Mouse (Mus musculus): ENCODE measurements around the gene Mad2l2. TPM values are rescaled to one million over a fixed set of nuclear protein-coding genes. Genes with fewer than 3 reads are reported as not detected.

Gene Mad2l2
- polyA plus RNA-seq, 1 experiment from 2014 or later = 96.6 TPM

GRCm38 (mm10) chr4:148151267-148152168 lies 21.3 kb downstream of the Mad2l2 start, which contains the start of gene Fbxo6:
Fbxo6 (minus strand) TSS chr4:148152140.
- no peaks in the 10 kb centered on the region for H3K9me3 ChIP-seq (replicated peaks)
- peaks cover 66% of the 10 kb centered on the region for H3K36me3 ChIP-seq (ENCODE audit: poor library complexity, severe bottlenecking)
- 1% methylated on average over 60 of the region's 67 CpGs for WGBS

GRCm38 (mm10) chr4:148152547-148152946 lies 22.4 kb downstream of the Mad2l2 start:
- H3K4me1 ChIP-seq = peaks cover 5% of the 10 kb centered on the region
- peaks cover 65% of the 10 kb centered on the region for H3K36me3 ChIP-seq (ENCODE audit: poor library complexity, severe bottlenecking)
- WGBS = 80% methylated on average over 5 of the region's 5 CpGs
- H3K27ac ChIP-seq = peak overlapping the region; percentile 84; the same call in 1 of the 2 replicates
- H3K27me3 ChIP-seq = no peaks in the 10 kb centered on the region
- no peak for ATAC-seq
- 0 out of 2 replicates have a peak overlapping the region, but pooled peaks have one; percentile 84 for H3K9ac ChIP-seq
- no peak overlapping the region for H3K4me3 ChIP-seq
- no peak overlapping the region for H3K4me2 ChIP-seq
- no peaks in the 10 kb centered on the region for H3K9me3 ChIP-seq (replicated peaks)

More at GRCm38 (mm10) chr4:148151267-148152168, 21.3 kb downstream of the Mad2l2 start, which contains the start of gene Fbxo6:
- H3K9ac ChIP-seq = peak within 1 kb of the TSS; percentile 84
- H3K4me1 ChIP-seq = peaks cover 5% of the 10 kb centered on the region
- peak within 1 kb of the TSS; percentile 97 for H3K4me2 ChIP-seq
- no peaks in the 10 kb centered on the region for H3K27me3 ChIP-seq
- peak; percentile 92 for ATAC-seq
- peak within 1 kb of the TSS; percentile 57 for H3K4me3 ChIP-seq
- peak within 1 kb of the TSS; percentile 84 for H3K27ac ChIP-seq

GRCm38 (mm10) chr4:148154006-148154405 lies 23.8 kb downstream of the Mad2l2 start:
- H3K4me1 ChIP-seq = peaks cover 17% of the 10 kb centered on the region
- no peak overlapping the region for H3K9ac ChIP-seq
- ATAC-seq = no peak
- WGBS = 90% methylated on average over 4 of the region's 4 CpGs
- H3K9me3 ChIP-seq (replicated peaks) = no peaks in the 10 kb centered on the region
- peaks cover 56% of the 10 kb centered on the region for H3K36me3 ChIP-seq (ENCODE audit: poor library complexity, severe bottlenecking)
- H3K4me3 ChIP-seq = no peak overlapping the region
- H3K4me2 ChIP-seq = no peak overlapping the region
- H3K27me3 ChIP-seq = no peaks in the 10 kb centered on the region
- H3K27ac ChIP-seq = no peak overlapping the region

GRCm38 (mm10) chr4:148154982-148155381 lies 24.8 kb downstream of the Mad2l2 start:
- Histone ChIP-seq H3K4me1 (peaks cover 20% of the 10 kb centered on the region), H3K9me3 (replicated peaks) (no peaks in the 10 kb centered on the region), H3K4me3 (no peak overlapping the region), H3K27ac (no peak overlapping the region), H3K36me3 (ENCODE audit: poor library complexity, severe bottlenecking) (peaks cover 54% of the 10 kb centered on the region), H3K27me3 (no peaks in the 10 kb centered on the region), H3K4me2 (no peak overlapping the region), H3K9ac (no peak overlapping the region)
- no peak for ATAC-seq
- WGBS = 63% methylated on average over 3 of the region's 3 CpGs

- Histone ChIP-seq H3K36me3 (ENCODE audit: poor library complexity, severe bottlenecking) (peaks cover 42% of the 10 kb centered on the region), H3K9me3 (replicated peaks) (no peaks in the 10 kb centered on the region), H3K27me3 (peaks cover 35% of the 10 kb centered on the region), H3K4me1 (peaks cover 26% of the 10 kb centered on the region), H3K4me3 (peak overlapping the region; percentile 61), H3K9ac (peak overlapping the region; percentile 75), H3K4me2 (peak overlapping the region; percentile 87), H3K27ac (peak overlapping the region; percentile 82)
- WGBS = 23% methylated on average over 27 of the region's 27 CpGs
- no peak for ATAC-seq
Observed at GRCm38 (mm10) chr4:148158436-148159348, 28.5 kb downstream of the Mad2l2 start.

DNA sequence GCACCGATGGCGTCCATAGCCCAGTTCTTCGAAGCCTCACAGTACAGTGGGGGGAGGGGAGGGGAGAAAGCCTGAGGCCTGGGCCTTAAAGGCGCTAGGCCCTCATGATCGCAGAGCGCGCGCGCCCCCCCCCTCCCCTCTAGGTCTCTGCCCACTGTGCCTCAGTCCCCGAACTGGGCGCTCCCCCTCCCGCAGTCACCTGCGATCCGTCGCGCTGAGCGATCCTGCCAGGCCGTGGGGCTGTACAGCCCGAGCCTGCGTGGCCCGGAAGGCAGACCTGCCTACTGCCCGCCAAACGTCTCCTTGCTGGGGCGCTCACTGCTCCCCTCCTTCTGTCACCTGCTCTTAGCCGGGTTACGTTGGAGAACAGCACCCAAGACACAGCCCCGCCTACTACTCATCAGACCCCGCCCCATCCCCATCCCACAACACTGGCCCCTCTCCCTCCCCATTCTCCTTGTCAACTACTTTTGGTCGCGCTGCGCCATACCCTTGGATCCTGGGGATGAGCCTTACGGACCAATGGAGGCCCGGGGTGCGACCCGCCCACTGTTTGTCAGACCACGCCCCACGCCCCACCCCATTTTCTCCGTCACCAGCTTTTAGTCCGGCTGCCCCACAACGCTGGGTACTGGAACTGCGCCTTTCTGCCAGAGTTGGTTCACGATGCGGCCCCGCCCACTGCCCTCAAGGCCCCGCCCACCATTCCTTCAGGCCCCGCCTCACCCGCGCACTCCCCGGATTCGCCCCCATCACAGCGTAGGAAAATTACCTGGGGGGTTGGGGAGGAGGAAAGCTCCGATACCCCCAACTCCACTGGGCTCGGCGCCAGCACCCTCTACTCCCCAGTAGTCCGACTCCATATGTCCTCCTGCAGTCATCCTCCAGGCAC lies 29.6 kb downstream of the Mad2l2 start:
- peak overlapping the region; percentile 82 for H3K27ac ChIP-seq

DNA sequence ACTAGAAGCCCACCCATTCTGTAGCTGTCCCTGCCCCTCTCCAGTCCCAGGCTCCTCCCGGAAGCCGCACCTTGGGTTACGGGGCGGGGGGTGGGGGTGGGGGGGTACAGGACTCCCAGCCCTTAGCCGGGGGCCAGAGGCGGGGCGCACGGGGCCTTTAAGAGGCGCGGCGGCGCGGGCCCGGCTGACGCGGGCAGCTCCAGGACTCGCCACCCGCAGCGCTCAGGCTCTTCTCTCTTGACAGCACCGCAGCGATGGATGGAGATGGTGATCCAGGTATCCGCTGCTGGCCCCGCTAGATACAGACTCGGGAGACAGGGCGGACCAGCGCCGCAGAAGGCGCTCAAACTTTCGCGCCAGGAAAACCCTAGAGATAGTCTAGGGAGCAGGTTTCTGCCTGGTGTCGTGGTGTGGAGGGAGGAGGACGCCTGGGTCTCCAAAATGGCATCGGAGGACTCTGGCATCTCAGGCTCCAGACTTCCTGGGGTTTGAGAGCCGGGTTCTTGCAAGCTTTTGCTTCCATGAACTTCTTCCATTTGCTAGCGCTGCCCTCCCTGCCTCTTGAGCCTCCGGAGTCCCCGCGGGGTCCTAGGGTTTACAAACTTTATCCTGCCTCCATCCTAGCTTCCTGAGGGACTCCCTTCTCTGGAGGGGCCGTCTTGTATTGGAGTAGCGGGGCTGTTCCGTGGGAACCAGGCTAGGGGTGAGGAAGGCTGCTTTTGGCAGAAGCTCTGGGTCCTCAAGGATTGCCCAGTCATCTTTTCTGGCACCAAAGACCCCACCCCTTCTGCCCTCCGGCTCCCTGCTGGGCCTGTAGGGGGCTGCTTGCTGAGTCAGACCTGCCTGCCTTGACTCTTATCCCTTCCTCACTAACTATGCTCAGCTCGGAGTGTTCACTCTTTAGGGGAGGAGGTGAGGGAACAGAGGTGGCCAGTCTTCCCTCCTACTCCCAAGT lies 30.5 kb downstream of the Mad2l2 start, which contains the start of the genes Fbxo44 and Fbxo2:
Gene Fbxo44, minus strand, starts transcription at position 47 of the 955 bp plus-strand sequence.
Gene Fbxo2, plus strand, starts transcription at position 186 of the 955 bp plus-strand sequence.
- H3K36me3 ChIP-seq (ENCODE audit: poor library complexity, severe bottlenecking) = peaks cover 23% of the 10 kb centered on the region
- H3K4me1 ChIP-seq = peaks cover 44% of the 10 kb centered on the region
- H3K4me3 ChIP-seq = peak within 1 kb of the TSS; percentile 61
- under 1% methylated on average over 34 of the region's 43 CpGs for WGBS
- peak; percentile 76 for ATAC-seq
- H3K9ac ChIP-seq = peak within 1 kb of the TSS; percentile 75
- peaks cover 55% of the 10 kb centered on the region for H3K27me3 ChIP-seq
- no peaks in the 10 kb centered on the region for H3K9me3 ChIP-seq (replicated peaks)
- H3K4me2 ChIP-seq = peak within 1 kb of the TSS; percentile 87
- peak within 1 kb of the TSS; percentile 82 for H3K27ac ChIP-seq

More for the DNA sequence above, 29.6 kb downstream of the Mad2l2 start:
- Histone ChIP-seq H3K4me1 (peaks cover 37% of the 10 kb centered on the region), H3K4me2 (peak overlapping the region; percentile 87), H3K36me3 (ENCODE audit: poor library complexity, severe bottlenecking) (peaks cover 31% of the 10 kb centered on the region), H3K4me3 (peak overlapping the region; percentile 61), H3K9ac (peak overlapping the region; percentile 75), H3K27me3 (peaks cover 46% of the 10 kb centered on the region), H3K9me3 (replicated peaks) (no peaks in the 10 kb centered on the region)
- WGBS = under 1% methylated on average over 41 of the region's 55 CpGs
- ATAC-seq = peak; percentile 88

- Histone ChIP-seq H3K9me3 (replicated peaks) (no peaks in the 10 kb centered on the region), H3K4me3 (peak overlapping the region; percentile 34), H3K27ac (no peak overlapping the region), H3K4me1 (peaks cover 43% of the 10 kb centered on the region), H3K4me2 (peak overlapping the region; percentile 58), H3K27me3 (peaks cover 71% of the 10 kb centered on the region), H3K9ac (peak overlapping the region; percentile 52), H3K36me3 (ENCODE audit: poor library complexity, severe bottlenecking) (no peaks in the 10 kb centered on the region)
- under 1% methylated on average over 29 of the region's 29 CpGs for WGBS
- ATAC-seq = peak; percentile 22
Observed at GRCm38 (mm10) chr4:148164002-148164439, 33.8 kb downstream of the Mad2l2 start.

DNA sequence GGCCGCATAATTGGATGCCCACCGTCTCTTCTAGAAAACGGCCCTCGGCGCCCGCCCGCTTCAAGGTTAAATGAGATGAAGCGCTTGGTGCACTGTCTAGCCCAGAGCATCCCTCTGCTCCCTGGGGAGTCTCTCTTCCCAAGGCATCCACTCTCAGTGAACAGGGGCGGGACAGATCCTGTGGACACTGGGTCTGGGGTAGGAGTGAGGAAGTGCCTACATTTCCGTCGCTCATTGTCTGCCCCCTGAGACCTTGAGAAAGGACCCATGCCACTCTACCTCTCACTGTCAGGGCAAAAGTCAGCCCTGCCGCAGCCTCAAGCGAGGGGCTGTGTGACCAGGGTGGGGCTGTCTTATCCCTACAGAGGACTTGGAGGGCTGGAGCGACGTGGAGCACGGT lies 34.3 kb downstream of the Mad2l2 start:
- ATAC-seq = no peak
- Histone ChIP-seq H3K4me3 (peak overlapping the region; percentile 34), H3K4me2 (peak overlapping the region; percentile 58), H3K36me3 (ENCODE audit: poor library complexity, severe bottlenecking) (no peaks in the 10 kb centered on the region), H3K9ac (peak overlapping the region; percentile 52; the same call in 1 of the 2 replicates), H3K27me3 (peaks cover 74% of the 10 kb centered on the region), H3K27ac (no peak overlapping the region), H3K9me3 (replicated peaks) (no peaks in the 10 kb centered on the region), H3K4me1 (peaks cover 41% of the 10 kb centered on the region)
- WGBS = 1% methylated on average over 16 of the region's 16 CpGs

DNA sequence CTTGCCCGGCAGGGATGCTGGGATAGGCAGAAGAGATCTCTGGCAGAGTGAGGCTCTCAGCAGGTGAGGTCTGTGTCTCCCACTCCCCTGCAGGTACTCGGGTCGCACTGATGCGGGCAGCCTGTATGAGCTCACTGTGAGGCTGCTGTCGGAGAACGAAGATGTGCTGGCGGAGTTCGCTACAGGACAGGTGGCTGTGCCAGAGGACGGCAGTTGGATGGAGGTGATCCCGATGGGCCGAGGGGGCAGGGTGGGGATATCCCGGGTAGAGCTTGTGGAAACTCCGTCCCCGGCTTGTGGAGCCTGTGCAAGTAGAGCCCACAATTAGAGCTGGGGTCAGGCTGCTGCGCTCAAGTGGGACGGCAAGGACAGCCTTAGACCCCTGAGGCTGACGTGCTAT lies 35.4 kb downstream of the Mad2l2 start:
- whole genome bisulfite sequencing = 5% methylated on average over 17 of the region's 17 CpGs
- Histone ChIP-seq H3K27ac (no peak overlapping the region), H3K9ac (no peak overlapping the region), H3K4me2 (no peak overlapping the region), H3K27me3 (peaks cover 79% of the 10 kb centered on the region), H3K36me3 (ENCODE audit: poor library complexity, severe bottlenecking) (no peaks in the 10 kb centered on the region), H3K9me3 (replicated peaks) (no peaks in the 10 kb centered on the region), H3K4me1 (peaks cover 37% of the 10 kb centered on the region), H3K4me3 (no peak overlapping the region)
- no peak for ATAC-seq

Data from forebrain, embryonic 13.5 days (tissue).